Mouse (Mus musculus) thymus, postnatal 36 days (tissue): ENCODE data around the gene Defb36.

Source experiments
- DNase-seq, 2 experiments: peaks; one replicate each; pipeline ENCODE4 v3.0.0; 2022; ENCODE audit warnings: mixed read lengths in 2 of 2

The Defb36 gene

DNA sequence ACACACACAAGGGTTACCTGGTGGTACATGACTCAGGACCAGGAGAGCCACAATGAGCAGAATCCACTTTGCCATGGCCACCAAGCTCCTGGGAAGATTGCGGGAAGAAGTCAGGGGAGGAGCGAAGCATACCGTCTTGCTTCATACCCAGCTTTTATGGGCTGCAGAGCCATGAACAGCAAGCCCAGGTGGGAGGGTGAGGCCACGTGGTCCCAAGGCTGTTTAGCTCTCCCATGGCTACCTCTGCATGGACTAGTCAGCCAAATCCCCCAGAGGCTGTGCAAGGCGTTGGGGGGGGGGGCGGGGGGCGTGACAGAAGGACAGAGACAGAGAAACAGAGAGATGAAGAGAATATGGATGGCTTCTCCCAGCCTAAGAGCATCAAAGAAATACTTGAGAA lies 18.8 kb downstream of the Defb36 start, which contains the start of gene Defb25:
TSS of gene Defb25 (minus strand) at position 101 of the 400 bp plus-strand sequence.
- no peak for DNase-seq

DNA sequence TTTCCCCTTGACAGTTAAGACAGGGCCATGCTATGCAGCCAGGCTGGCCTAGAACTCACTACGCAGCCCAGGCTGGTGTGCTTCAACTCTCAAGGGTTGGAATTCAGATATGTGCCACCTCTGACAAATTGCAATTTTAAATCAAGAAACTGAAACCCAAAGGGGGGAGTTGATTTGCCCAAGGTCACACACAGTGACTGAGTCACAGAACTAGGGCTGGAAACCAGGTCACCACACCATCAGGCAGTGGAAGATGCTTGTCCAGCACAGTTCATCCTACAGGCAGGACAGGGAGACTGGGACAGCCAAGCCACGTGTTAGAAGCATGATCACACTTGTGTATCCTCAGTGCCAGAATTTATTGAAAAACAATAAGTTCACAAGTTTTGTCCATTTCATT lies 20.4 kb downstream of the Defb36 start:
- DNase-seq, result no peak

DNA sequence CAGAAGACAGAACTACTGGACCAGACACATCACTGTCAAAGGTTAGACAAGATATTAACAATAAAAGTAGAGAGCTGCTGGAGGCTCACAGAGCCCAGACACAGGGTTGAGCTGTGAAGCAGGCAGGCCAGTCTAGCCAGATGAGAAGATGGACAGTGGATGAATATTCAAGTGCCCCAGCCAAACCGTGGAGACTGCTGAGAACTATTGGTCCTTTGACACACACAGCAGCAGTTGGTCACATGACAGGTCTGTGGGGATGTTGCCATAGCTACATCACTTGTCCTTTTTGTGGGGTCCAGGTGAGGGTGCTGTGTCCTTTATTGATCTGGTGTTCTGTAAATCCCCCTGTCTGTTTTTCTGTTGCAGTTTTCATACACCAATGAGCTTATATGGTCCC lies 21.1 kb downstream of the Defb36 start:
- DNase-seq, result no peak

DNA sequence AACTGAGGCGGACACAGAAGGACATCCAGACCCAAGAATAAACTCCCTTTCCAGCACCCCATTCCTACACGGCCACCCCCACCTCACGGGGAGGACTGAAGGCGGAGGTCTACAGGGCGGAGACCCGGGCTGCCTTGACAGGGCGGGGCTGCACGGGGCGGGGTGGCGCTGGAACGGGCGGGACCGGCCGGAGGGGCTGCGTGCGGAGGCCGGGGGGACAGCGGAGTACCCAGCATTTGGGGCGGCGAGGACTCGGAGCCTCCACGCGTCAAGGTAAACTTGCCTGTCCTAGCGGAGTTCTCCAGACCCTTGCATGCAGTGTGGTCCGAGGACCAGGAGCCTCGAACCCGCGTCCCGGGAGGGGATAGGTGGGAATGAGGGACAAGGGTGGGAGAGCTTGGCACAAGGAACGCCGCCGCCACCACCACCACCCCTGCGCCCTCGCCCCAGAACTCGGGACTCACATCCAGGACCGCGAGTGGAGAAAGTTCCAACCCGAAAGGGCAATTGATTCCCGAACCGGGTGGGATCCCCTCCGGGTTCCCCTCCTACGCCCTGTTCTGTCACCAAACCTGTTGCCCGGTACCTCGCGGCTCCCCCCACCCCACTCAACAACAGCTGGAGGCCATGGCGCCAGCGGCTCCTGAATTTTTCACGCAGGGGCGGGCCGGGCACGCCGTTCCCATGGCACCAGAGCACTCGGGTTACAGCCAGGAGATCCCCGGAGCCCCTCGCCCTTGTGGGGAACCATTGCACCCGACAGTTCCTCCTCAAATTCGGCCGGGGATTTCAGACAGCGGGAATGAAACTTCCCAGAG lies 22.9 kb downstream of the Defb36 start, which contains the start of gene Rem1:
TSS of gene Rem1 (plus strand) at position 178 of the 818 bp plus-strand sequence.
- no peak for DNase-seq

DNA sequence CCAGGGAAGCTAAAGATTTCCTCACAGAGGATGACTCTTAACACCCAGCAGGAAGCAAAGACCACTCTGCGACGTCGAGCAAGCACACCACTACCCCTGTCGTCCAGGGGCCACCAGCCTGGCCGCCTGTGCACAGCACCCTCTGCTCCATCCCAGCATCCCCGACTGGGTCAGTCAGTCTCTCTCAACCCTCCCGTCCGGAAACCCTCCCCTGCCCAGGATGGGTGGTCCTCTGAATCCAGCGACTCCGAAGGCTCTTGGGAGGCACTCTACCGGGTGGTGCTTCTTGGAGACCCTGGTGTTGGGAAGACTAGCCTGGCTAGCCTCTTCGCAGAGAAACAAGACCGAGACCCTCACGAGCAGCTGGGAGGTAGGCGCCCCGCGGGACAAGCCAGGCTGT lies 23.9 kb downstream of the Defb36 start:
- DNase-seq, result no peak

DNA sequence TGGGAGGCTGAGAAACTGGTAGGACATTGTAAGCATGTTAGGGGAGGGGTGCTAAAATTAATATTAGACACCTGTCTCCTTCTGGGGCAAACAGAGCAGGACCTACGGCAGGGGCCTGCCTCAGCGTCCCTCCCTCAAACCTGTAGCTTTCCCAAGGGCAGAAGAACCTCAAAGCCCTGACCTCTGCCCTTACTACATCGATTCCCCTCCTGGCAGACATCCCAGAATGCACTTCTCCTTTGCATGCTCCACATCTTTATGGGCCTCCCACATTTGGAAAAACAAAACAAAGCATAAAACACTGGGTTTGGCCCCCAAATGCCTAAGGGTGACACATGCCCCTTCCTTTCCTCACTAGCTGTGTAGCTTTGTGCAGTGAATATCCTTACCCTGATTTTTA lies 25.1 kb downstream of the Defb36 start:
- no peak for DNase-seq

DNA sequence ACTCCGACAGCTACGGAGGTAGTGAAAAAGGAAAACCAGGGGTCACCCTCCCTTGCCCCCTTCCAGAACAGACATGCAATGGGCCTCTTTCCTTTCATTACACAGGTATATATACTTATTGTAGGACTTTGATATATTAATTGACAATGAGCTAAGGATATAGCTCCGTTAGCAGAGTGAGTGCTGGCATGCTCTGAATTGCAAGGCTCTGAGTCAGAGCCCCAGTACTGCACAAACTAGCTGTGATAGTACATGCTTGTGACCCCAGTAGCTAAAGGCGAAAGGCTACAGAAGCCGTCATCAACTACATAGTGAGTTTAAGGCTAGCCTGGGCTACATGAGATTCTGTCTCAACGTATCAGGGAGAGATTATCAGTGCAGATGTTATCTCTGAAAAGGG lies 25.8 kb downstream of the Defb36 start:
- no peak for DNase-seq

DNA sequence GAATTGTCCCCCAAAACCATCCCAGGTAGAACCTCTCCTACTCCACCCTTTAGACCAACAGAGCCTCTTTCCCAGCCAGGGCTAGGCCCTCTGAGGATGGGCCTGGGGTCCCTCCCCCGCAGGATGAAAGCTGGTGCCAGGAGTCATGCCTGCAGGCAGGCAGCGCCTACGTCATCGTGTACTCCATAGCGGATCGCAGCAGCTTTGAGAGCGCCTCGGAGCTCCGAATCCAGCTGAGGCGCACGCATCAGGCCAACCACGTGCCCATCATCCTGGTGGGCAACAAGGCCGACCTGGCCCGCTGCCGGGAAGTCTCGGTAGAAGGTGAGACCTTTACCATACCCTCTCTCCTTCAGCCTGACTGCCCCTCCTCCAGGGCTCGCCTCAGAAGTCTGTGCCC lies 29.2 kb downstream of the Defb36 start:
- no peak for DNase-seq

DNA sequence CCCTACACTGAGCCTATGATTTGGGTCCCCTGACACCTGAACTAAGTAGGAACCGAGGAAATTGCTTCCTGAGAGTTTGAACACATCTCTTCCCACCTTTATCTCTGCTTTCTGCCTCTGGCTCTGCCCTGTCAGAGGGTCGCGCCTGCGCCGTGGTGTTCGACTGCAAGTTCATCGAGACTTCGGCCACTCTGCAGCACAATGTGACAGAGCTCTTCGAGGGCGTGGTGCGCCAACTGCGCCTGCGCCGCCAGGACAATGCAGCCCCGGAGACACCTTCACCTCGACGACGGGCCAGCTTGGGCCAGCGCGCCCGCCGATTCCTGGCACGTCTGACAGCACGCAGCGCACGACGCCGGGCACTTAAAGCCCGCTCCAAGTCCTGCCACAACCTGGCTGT lies 30.2 kb downstream of the Defb36 start:
- no peak for DNase-seq

DNA sequence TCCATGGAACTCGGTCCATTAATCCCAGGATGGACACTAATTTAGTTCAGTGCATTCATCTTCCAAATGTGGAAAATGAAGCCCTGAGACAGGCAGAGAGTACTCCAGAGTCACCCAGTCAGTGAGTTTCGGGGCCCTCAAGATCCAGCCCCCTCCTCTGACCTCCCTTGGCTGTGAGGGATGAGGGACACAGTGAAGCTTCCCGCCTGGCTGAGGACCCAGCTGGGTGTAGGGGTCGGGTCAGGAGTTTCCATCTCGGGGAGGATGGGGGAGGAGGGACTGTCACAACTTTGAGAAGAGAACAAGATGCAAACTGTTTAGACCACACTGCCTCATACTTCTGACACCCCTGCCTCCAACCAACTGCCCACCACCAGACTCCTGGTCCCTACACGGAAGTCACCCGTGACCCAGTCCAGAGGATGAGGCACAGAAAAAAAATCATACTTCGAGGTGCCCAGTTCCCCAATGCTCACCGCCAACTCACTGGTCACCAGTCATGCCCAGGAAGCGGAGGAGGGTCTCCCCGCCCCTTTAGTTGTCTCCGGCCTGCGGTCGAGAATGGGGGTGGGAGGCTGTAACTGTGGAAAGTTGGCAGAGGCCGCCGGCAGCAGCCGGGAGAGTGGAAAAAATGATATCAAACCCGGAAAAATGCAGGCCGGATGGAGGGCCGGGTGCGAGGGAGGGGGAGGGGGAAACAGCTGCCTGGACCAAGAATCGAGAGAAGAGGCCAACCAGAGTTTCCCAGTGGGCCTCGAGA lies 32.3 kb downstream of the Defb36 start:
- DNase-seq, result no peak

DNA sequence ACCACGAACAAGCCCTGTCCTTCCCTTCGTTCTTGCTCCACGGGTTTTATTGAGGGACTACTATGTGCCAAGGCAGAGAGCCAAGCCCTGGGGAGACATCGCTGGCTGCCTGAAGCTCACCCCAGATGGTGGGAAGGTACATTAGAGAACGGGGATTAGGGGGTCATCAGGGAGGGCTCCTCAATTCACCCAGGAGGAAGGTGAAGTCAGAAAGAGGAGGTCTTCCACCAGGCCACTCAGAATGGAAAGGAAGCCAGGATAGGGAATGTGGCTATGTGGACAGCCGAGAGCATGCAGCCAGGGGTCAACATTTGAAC lies 32.8 kb downstream of the Defb36 start:
- no peak for DNase-seq

DNA sequence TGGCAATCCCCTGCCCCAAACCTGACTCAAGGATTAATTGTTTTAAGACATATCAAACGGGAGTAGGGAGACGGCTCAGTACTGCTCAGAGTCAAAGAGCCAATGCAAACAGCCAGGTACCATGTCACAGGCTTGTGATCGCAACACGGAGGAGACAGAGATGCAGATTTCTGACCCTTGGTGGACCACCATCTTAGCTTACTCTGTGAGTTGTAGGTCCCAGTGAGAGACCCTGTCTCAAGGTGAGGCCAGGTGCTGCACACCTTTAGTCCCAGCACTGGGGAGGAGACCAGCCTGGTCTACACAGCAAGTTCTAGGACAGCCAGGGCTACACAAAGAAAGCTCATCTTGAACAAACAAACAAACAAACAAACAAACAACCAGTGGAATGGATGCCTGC lies 33.3 kb downstream of the Defb36 start:
- DNase-seq, result no peak

DNA sequence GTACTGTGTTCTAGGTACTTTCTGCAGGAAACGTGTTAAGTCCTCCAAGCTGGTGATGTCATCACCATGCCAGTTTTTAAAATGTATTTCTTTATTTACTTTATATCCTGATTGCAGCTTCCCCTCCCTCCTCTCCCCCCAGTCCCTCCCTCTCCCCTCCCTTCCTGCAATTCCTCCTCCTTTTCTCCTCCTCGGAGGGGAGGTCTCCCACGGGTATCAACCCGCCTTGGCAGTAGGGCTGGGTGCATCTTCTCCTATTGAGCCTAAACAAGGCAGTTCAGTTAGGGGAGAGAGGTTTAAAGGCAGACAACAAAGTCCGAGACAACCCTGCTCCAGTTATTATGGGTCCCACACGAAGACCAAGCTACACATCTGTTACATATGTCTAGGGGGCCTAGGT lies 34.7 kb downstream of the Defb36 start:
- no peak for DNase-seq

DNA sequence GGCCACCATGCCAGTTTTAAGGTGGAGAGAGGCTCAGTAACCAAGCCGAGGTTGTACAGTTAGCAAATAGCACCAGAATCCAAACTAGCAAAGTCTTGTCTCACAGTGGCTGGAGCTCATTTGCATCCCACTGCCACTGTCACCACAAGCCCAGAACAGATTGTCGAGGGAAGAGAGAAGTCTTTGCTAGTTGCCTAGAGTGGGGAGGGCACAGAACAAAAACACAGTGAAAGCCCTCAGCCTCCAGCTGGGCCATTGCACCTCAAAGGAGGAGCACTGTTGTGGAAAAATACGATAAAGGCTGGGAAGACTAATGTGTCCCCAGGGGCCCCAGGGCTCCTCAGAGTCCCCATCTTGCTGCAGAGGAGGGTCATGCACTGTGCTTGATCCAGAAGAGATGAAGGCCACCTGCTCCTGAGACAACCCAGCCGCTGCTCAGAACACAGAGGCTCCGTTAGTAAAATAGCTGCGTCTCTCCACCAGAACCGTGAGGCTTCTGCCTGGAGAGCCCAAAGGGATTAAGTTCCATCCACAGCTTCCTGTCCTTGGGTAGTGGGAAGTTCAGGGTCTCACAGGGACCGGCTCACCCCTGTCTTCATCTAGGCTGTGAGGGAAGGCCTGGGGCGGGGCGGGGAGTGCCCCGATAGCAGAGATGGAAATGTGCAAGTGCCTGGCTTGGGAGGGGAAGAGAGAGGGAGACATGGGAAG lies 35.4 kb downstream of the Defb36 start:
- DNase-seq, result no peak

DNA sequence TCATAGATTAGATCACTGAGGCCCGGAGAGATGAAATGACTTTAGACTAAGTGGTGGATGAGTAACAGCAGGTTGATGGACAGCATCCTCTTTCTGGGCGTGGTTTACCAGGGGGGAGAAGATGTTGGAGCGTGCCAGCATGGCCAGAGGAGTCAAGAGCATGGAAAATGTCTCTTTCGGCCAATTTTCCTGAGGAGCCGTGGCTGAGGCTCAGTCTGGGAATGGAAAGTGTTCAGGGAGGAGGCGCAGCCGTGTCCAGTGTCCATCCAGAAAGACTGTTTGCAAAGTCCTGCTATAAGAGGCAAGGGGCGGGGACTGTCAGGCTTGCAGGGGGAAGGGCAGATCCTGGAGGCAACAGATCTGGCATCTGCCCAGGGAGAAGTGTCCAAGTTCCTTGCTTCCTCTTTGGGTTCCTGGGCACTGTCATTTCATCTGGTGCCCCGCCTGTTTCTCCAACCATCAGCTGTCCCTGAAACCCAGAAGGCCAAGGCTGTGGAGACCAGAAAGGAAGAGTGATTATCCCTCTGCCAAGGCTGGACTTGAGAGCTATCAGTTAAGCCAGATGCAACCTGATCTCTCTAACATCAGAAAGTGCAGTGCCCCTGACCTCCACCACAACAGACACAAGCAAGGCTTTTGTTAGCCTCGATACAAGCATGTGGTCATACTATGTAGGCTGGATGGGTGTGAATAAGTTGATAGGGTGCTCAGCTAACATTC lies 48.9 kb downstream of the Defb36 start:
- no peak for DNase-seq

DNA sequence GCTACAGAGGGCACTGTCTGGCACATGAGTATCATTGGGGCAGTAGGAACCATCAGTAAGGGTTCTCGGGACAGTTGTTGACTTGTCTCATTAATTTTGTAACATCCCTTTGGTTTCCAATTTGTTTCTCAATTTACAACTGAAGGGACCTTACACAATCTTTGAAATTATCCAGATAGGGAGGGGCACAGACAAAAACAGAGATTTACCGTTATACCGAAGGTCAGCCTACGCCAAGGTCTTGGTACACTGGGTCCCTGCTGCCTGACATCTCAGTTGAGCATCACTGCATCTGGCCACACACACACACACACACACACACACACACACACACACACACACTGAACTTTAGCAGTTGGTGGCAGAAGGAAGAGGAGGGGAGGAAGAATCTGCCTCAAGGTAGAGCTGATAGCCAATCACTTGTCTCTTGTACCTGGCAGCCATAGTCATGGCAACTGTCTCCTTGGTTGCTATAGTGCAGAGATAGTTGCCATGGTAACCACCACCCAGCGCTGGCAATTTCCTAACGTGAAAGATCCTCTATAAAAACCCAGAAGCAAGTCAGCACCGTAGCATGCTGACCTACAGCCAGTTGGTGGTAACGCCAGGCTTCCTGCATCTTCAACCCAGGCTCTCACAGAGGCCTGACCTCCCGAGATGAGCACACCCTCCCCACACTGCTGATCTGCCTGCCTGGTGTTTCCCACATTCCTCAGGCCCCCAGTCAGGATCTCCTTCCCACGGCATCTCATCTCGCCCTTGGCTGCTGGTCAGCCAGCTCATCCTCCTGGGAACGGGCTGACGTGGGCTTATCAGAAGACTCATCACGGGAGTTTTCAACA lies 50.0 kb downstream of the Defb36 start:
- DNase-seq, result no peak

DNA sequence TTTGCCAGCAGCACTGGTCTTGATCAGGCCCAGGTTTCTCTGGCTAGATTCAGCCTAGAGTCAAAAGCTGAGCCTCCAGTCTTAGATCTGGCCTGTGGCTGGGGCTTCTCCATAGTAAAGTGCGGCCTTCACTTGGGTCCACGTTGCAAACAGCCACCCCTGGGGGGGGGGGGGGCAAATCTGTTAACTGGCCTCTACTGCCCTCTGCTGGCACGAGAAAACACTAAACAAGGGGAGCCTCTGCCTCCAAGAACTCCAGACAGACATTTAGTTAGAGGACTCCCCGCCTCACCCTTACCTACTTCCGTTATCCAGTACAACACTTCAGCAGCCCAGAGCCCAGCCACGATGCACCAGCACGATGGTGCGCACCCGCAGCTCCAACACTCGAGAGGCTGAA lies 53.3 kb downstream of the Defb36 start:
- DNase-seq, result no peak

DNA sequence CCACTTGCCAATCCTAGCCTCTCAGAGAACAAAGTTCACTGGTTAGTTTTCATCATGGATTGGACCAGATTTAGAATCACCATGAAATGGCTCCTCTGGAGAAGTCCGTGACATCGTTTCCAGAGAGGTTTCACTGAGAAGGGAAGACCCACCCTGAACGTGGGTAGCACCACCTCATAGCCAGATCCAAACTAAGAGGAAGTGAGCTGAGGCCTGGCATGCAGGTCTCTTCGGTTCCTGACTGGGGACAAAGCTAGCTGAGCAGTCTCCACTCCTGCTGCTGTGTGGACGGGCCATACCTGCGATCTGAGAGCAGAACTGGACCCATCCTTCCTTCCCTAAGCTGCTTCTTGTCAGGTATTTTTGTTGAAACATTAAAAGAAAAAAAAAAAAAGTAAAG lies 57.0 kb downstream of the Defb36 start:
- no peak for DNase-seq
